Mouse (Mus musculus) cerebellum, postnatal 36 days (tissue): ENCODE measurements around the gene Lcn5.
A peak's percentile ranks its signal among the peaks of the same experiment; 100 is the strongest.
"Not testable (repeated sequence)": the region's sequence is repeated elsewhere in the genome, so short reads cannot be mapped to it uniquely, and the experiment has no call there.

Source experiments
- DNase-seq, 2 experiments: peaks; one replicate each; pipeline ENCODE4 v3.0.0; 2021 to 2022; ENCODE audit warnings: mixed read lengths in 2 of 2

Gene Lcn5

DNA sequence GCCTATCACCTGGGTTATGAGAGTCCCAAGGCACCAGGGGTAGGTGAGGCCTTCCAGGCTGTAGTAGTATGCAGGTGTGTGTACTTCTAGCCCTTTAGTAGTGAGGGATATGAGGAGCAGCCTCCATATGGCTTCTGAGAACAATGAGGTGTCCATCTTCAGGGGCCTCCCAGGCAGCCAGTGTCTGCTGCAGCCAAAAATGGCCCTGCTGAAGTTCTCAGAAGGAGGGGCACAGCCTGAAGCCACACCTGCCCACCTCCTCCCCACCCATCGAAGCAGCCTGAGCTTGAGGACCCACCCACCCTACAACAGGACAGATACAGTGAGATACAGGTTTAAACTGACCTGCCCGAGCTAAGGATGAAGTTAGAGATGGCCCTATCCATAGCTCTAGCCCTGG is 24.7 kb downstream of the Lcn5 start, which contains the start of gene Lcn10:
TSS of gene Lcn10 (plus strand) at position 301 of the 400 bp plus-strand sequence.
- no peak for DNase-seq

DNA sequence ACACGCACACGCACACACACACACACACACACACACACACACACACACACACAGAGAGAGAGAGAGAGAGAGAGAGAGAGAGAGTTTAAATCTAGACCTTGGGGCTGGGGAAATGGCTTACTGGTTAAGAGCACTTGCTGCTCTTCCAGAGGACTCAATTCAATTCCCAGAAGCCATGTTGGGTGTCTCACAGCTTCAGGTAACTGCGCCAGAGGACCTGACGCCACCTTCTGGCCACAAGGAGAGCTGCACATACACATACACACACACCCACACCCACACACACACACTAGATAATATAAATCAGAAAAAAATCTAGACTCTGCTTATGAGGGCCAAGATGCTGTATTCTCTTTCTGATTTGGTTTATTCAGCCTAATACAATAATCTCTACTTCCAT is 29.2 kb downstream of the Lcn5 start:
- DNase-seq = no peak

DNA sequence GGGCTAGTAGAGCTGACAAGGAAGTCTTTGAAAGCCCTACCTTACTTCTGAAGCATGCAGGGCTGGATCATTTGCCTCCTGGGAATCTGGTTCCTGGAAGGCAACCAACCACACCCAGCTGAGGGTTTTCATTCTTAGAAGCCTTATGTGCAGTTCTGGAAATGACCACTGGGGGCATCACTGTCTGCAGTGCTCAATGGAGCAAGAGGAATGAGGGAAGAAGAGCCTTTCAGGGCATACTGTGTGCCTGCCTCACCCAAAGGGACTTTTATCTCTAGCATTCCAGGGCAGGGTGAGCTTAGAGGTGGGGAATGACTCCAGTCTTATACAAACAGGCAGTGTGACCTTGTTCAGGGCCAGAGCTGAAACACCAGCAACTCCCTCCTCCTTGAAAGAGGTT is 36.9 kb downstream of the Lcn5 start:
- DNase-seq = peak; percentile 57 to 66

DNA sequence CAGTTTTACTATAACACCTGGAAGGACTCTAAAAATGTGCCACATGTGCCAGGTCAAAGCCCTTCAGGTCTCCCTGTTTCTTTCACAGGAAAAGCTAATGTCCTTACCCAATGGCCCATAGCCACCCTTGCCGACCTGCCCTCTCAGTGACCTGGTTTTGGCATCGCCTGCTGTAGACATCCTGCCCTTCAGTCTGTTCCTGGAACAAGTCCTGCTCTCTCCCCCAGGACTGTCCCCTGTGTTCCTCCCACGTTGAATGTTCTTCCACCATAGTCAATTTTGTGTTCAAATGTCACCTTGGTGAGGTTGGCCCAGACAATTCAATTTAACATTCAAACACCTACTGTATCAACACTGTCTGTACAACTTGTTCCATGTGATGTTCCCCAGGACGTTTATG is 39.2 kb downstream of the Lcn5 start:
- DNase-seq = no peak

DNA sequence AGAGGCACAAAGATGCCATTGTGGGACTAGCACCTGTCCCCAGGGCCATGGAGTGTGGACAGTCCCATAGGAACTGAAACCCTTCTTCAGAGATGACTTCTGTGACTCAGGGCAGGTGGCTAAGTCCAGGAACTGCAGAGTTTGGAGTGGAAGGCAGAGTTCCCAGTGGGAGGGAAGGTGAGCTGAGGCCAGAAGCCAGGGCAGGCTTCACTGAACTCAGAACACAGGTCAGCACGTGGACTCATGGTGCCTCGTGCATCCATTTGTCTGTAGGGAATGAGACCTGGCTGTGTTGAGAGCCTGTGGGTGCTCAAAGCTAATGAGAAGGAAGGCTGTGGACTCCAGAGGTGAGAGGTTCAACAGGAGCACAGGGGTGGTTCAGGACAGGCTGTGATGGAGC is 40.9 kb downstream of the Lcn5 start:
- no peak for DNase-seq

DNA sequence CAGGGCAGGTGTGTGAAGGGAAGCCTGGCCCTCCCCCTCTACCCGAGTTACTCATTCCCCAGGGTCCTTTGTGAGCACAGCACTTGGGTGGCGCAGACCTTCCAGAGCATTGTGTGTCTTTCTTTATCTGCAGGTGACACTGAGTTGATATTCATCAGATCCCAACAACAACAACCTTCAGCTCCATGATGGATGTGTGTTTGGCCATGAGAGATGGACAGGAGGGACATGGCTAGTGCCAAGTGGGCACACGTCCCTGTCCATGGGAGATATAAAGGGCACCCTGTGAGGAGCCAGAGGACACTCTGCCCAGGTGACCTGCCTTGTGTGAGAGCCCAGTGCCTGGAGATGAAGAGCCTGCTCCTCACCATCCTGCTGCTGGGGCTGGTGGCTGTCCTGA is 42.0 kb downstream of the Lcn5 start, which contains the start of gene Obp2a:
TSS of gene Obp2a (plus strand) at position 301 of the 400 bp plus-strand sequence.
- DNase-seq = not testable (repeated sequence)

DNA sequence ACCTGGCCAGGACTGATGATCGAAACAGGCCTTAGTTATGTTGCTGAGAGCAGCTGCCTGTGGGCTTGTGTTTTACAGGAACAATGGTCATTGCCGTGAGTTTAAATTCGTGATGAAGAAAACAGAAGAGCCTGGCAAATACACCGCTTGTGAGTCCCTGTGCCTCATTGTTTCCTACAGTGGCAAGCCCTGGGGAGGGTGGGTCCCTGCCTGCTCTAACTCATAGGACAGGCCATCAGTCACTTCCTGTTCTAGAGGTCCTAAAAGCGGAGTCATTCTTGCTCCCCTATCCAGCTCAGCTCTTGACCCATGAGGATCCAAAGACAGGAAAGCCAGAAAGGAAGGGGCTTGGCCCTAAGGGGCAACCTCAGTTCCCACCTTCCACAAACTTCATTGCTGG is 43.2 kb downstream of the Lcn5 start:
- DNase-seq = no peak

DNA sequence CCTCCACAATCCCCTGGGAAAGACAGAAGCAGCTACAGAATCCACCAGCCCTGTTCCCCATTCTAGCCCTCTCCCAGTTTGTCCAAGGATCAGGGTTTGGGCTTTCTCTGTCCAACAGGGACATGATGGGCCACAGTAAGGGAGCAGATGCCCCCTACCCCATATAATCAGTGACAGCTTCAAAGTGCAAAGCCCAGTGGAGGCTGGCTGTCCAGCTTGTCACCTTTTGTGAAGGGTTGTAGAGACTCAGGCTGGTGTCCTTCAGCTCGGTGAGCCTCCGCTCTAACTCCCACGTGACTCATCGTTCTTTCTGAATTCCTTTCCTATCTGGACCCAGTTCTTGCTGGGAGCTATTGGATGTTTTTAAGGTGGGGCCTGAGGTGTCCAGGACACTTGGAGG is 46.0 kb downstream of the Lcn5 start:
- no peak for DNase-seq

DNA sequence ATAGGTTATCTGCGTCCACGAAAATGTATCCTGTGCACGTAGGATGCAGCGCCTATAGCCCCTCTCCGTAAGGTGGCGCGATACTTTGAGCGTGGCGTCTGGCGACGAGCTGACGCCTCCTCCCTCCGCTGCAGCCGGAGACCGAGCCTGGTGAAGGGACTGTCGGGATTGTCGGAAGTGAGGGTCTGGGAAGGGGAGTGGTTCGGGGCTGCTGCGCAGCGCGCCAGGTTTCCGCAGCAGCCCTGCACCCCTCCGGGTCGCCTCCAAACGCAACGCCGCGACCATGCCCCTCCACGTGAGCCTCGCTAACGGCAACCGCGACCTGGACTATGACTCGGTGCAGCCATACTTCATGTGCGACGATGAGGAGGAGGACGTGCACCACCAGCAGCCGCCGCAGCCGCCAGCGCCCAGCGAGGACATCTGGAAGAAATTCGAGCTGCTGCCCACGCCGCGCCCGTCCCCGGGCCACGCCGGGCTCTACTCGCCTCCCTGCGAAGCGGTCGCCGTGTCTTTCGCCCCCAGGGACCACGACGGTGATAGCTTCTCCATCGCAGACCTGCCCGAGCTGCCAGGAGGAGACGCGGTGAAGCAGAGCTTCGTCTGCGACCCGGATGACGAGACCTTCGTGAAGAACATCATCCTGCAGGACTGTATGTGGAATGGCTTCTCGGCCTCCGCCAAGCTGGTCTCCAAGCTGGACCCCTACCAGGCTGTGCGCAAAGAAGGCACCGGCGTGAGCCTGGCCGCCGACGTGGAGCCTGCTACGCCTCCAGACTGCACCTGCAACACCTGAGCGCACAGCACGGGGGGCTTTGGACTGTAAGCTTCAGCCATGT is 49.1 kb downstream of the Lcn5 start, which contains the start of gene Bmyc:
TSS of gene Bmyc (plus strand) at position 97 of the 839 bp plus-strand sequence.
- DNase-seq = peak; percentile 82

DNA sequence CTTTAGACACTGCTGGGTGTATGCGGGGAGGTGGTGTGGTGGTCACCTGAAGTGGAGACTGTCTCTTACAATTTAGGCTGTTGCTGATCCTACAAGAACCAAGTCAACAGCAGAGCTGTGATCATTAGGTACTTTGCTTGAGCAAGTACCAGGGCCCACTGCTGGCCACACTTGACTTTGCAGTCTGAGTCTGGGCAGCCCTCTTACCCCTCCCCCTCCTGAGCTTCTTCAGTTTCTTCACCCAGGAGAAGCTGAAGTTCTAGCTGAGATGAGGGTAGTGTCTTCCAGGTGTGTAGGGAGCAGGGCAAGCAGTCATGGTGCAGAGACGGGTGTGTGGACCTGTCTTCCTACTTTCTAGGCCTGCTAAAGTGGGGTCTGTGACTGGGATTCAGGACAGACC is 50.4 kb downstream of the Lcn5 start:
- DNase-seq = peak; percentile 27 to 29

DNA sequence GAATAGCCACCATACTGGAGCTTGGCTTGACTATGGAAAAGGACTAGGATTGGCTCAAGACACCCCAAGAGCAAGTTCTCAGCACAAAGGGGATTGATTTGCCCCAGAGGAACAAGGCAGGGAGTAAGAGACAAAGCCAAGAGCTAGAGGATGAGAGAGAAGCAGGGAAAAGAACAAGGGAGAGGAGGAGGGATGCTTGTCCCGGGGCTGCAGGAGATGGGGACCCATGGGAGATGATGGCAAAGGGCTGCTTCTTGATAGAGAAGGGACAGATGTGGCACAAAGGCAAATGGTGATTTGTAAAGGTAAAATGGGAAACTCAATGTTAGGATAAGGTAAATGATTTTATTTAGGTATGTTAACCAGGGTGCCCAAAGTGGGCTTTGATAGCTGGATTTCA is 51.3 kb downstream of the Lcn5 start:
- not testable (repeated sequence) for DNase-seq

DNA sequence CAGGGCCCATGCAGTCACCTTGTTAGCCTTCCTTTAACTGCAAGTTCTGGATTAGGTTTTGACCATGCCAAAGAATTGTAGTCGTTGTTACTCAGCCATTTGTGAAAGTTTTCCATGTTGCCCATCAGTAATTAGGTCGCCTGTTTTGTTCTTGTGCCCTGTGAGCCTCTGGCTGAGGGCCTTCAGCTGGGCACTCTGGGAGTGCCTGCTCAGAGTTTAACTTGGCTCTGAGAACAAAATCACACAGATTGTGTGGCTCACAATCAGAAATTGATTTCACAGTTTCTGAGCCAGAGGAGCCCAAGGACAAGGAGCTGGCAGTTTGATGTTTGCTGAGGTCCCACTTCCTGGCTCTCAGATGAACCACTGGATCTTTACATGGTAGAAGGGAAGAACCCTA is 52.0 kb downstream of the Lcn5 start:
- DNase-seq = not testable (repeated sequence)
